Mouse (Mus musculus): ENCODE measurements around the gene Reep1.

Gene Reep1

GRCm38 (mm10) chr6:71738611-71739010 is 31.2 kb downstream of the Reep1 start:
- no peak for DNase-seq

- DNase-seq = no peak
Observed at GRCm38 (mm10) chr6:71740921-71741320, 33.6 kb downstream of the Reep1 start.

GRCm38 (mm10) chr6:71741998-71742636 is 34.8 kb downstream of the Reep1 start:
- no peak for DNase-seq

DNA sequence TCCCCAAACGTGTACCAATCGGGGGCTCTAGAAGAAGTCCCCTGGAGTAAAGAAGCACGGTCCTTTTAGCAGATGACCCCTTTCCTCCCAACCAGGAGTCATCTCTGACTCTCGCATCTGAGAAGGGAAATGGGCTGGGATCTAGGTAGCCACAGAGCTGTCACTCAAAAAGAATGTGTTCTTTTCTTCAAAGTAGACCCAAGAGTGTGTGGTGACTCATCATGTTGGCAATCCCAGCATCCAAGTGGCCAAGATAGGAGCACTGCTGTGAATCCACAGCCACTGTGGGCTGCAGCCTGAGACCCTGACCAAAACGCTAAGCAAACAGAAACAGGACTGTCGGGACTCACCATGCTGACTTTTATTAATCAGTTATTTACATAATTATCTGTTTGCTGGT is 37.6 kb downstream of the Reep1 start:
- no peak for DNase-seq

- DNase-seq = no peak
Observed at GRCm38 (mm10) chr6:71745482-71746234, 38.3 kb downstream of the Reep1 start.

DNA sequence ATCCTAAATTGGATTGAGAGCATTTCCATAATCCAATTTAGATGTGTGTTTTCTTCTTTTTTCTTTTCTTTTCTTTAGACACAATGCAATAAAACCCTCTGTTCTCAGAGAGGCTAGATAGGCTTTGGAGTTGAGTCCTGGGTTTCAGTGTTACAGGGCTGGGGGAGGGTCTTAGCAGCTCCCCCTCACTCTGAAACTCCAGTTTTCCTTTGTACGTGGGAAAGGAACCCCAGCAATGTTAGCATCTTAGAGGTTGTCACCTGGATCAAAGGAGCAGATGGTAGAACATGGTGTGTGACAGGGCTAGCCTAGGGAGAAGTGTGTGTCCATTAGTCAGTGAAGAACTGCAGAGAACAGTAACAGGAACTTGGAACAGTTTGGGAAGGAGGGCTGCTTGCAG is 38.9 kb downstream of the Reep1 start:
- DNase-seq = no peak

DNA sequence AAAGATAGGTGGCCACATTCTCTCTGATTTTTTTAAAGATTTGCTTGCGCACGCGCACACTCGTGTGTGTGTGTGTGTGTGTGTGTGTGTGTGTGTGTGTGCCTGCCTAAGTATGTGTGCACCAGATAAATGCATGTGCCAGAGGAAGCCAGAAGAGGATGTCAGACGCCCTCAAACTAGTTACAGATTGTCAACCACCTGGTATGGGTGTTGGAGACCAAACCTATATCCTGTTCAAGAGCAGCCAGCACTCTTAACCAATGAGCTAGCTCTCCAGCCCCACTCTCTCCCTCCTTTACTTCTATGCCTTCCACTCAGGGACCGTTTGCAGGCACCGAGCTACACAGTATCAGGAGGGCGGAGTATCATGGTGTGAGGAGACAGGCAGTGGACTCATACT is 39.5 kb downstream of the Reep1 start:
- peak in 1 of 2 experiments; percentile 39 for DNase-seq

DNA sequence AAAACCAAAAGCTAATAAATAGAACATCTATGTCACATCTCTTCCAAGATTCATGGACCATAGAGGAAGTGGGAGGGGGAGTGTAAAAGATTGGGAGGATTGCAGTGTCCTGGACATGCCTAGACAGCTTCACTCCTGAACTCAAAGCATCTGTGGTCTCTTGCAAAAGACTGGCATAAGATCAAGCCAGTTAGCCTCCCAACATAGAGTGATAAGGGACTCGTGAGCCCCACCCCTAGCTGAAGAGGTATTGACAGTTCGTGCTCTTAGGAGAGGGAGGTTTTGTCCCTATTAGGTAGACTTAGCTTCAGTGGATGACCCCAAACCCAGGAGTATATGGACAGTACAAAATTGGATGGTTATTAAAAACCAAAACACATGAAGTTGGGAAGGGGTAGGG is 44.2 kb downstream of the Reep1 start:
- DNase-seq = no peak

DNA sequence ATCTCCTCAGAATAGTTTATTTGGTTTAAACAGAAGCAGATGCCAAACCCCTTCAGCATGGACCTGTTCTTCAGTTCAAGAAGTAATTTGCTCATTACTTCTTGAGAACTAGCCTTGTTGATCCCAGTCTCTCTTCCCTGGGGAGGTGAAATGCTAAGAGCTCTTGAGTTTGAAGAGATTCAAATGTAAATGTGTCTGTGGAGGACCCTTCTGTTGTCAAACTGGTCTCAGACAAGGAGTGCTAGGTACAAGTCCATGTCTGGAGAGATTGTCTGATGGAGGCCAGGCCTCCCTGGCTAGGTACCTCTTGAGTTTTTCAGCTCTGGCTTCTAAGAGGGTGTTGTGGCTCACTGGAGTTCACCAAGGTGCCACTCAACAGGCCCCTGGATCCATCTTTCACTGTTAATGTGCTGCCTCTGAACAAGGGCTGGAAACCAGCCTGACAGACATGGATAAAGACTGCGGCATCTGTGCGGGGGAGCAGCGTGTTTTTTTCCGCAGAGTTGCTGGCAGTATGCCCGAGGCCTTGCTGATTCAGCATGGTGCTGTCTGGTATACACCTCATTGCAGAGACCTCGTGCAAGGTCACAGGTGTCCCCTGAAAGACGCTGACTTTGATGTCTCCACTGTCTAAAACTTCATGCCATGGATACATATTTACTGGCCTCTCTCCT is 45.6 kb downstream of the Reep1 start:
- no peak for DNase-seq

- DNase-seq = peak; percentile 85 to 90
Observed at GRCm38 (mm10) chr6:71757039-71757894, 49.9 kb downstream of the Reep1 start.

GRCm38 (mm10) chr6:71758780-71759179 is 51.4 kb downstream of the Reep1 start:
- DNase-seq = no peak

- no peak for DNase-seq
Observed at GRCm38 (mm10) chr6:71760073-71760472, 52.7 kb downstream of the Reep1 start.

DNA sequence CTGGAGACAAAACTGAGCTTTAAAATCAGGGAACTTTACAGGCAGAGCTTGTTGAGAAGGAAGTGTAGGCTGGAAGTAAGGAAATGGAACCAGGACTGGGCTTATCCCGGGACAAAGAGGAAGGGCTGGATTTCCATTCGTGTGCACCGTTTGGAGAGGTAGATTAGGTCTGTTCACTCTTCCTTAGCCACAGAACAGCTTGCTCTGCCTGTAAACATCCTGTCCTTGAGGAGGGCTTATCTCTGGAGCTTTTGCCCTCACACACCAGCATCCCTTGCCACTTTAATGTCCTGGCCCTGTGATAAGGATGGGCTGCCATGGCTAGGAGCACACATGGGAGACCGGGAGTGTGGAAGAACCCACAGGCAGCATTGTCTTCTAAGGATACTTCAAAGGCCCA is 60.4 kb downstream of the Reep1 start:
- DNase-seq = no peak

GRCm38 (mm10) chr6:71769901-71770690 is 62.7 kb downstream of the Reep1 start:
- no peak for DNase-seq

GRCm38 (mm10) chr6:71770856-71771255 is 63.5 kb downstream of the Reep1 start:
- DNase-seq = no peak

GRCm38 (mm10) chr6:71771282-71771681 is 63.9 kb downstream of the Reep1 start:
- DNase-seq = no peak

- DNase-seq = no peak
Observed at GRCm38 (mm10) chr6:71772156-71772555, 64.8 kb downstream of the Reep1 start.

DNA sequence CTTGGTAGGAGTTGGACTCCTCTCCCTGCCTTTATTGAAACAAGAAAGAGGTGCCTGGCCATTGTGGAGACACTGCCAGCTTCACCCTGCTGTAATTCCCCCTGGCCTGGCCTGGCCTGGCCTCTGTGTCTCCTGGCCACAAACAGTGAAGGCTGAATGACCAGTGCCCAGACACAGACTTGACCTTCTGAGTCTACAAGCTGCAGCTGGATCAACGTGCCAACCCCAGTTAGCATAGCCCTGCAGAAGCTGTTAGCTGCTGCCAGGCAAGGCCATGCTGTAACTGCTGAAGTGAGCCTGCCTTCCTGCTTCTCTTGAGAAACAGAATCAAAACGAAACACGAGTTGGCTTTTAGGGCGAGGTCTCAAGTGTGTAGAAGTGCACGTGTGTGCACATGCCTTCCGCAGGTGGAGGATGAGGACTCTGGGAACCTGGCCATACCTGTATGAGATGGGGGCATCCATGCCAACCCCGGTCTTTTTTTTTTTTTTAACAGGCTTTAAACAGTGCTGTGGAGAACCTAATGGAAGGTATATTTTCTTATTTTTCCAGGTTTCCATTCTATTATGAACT is 65.4 kb downstream of the Reep1 start:
- DNase-seq = no peak

DNA sequence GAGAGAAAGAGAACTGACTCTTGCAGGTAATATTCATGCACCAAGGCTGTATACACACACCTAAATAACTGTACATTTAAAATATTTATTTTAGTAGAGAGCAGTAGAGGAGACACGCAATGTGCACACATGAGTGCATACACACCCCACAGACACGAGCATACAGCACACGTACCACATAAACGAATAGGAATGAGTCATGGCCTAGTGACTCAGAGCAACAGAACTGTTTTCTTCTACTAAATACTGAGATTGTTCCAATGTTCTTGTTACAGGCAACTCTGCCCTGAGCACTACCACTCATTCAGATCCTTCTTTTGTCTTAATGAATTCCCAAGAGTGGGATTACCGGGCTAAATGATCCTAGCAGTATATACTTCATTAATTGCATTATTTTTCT is 70.7 kb downstream of the Reep1 start:
- no peak for DNase-seq

GRCm38 (mm10) chr6:71779831-71780230 is 72.5 kb downstream of the Reep1 start:
- DNase-seq = no peak

DNA sequence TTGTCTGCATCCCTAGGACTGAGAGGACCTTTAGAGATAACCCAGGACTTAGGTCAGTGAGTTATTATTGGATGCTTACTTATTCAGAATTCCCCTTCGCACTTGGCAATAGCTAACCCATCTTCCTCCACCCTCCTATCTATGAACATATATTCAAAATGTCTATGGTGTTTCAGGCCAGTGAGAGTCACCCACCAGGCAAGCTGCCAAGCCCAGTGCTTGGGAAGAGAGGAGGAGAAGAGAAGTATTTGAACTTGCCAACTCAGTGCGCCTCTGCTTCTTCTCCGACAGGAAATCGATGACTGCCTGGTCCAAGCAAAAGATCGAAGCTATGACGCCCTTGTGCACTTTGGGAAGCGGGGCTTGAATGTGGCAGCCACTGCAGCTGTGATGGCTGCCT is 73.1 kb downstream of the Reep1 start:
- DNase-seq = no peak

- no peak for DNase-seq
Observed at GRCm38 (mm10) chr6:71783165-71783564, 75.8 kb downstream of the Reep1 start.

All from thymus, adult 18-20 months (tissue).